Mouse (Mus musculus): ENCODE measurements around the gene Arpin.

Gene Arpin

DNA sequence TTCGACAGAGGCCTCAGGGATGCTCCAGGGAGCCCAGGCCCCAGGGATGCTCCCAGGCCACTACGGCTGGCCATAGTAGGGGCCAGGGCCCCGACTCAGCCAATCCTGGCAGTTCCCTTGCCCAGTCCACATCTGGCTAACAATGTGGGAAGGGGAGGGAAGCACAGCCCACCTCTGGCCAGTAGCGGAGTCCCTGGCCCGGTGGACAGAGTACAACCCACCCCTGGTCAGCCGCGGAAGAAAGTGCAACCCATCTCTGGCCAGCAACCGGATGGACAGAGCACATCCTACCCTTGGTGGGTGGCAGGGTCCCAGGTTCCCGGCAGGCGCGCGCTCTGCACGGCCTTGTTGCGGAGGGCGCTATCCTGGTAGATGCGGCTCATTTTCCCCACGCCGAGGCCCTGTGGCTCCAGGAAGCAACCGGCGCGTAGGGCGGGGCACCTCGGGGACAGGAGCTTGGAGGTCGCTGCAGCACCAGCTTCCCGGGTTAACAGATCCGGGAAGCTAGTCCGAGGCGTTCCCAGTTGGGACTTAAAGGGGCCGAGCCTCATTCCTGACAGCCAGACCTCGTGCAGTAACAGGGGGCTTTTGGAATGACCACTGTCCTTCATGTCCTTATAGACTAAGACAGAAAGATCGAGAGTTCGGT lies at the start of gene Arpin:
Gene Arpin, minus strand, starts transcription at position 498 of the 649 bp plus-strand sequence.
- peak; percentile 81 for DNase-seq (ENCODE audit: low spot score)

- no peak for DNase-seq (ENCODE audit: low spot score)
These were observed 40.2 kb upstream of the Arpin start for GRCm38 (mm10) chr7:79975316-79975715.

GRCm38 (mm10) chr7:79972195-79972594 lies 37.0 kb upstream of the Arpin start:
- no peak for DNase-seq (ENCODE audit: low spot score)

GRCm38 (mm10) chr7:79970336-79970735 lies 35.2 kb upstream of the Arpin start:
- no peak for DNase-seq (ENCODE audit: low spot score)

DNA sequence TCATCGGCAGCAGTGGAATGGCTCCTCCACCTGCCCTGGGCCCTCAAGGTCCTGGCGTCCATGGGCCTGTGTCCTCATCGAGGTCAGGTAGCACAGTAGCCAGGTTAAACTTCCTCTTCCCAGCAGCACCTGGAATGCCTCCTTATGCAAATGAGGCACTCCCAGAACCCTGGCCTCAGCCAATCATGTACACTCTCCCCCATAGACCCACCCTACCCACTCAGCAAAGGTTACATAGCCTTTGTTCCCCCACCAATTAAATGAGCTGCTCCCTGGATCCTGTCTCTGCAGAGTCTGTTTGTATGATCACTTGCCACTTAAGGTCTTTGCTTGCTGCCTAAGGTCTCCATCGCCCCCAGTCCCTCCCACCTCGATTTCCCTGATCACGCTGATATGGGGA lies 33.2 kb upstream of the Arpin start:
- DNase-seq (ENCODE audit: low spot score): no peak

GRCm38 (mm10) chr7:79961600-79961999 lies 26.4 kb upstream of the Arpin start:
- no peak for DNase-seq (ENCODE audit: low spot score)

DNA sequence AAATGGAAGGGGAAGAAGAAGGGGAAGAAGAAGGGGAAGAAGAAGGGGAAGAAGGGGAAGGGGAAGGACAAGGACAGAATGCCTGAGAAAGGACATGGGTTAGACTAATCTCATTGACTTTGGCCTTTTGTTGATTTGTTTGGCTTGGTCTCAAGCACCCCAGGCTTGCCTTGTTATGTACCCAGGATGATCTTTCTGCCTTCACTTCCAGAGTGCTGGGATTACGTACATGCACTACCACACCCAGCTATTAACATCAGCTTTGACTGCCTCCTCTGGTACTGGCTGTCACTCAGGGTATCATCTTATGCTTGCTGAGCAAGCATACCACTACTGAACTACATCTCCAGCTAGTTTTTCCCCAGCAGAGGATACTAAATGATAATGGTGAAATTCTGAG lies 21.0 kb upstream of the Arpin start:
- DNase-seq (ENCODE audit: low spot score): no peak

DNA sequence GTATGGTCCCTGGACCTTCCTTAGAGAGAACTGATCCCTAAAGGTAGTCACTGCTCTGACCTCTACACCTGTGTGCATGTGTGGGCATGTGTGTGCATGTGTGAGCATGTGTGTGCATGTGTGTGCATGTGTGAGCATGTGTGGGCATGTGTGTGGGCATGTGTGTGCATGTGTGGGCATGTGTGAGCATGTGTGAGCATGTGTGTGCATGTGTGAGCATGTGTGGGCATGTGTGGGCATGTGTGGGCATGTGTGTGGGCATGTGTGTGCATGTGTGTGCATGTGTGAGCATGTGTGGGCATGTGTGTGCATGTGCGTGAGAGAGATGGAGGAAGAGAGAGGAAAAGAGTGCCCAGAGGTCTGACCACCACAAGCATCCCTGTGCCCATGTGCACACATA lies 19.7 kb upstream of the Arpin start:
- DNase-seq (ENCODE audit: low spot score): no peak

DNA sequence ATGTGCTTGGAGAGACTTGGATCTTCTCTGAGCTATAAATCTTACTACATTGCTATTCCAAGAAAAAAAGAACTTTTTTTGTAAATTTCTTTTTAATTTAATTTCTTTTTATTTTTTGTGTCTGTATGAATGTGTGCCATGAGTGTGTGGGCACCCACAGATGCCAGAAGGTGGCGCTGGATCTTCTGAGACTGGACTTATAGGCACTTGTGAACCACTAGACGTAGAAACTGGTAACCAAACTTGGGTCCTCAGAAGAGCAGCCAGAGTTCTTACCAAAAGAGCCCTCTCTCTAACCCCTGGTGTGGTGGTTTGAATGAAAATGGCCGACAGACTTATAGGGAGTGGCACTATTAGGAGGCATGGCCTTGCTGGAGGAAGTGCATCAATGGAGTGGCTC lies 15.9 kb upstream of the Arpin start:
- DNase-seq (ENCODE audit: low spot score): no peak

DNA sequence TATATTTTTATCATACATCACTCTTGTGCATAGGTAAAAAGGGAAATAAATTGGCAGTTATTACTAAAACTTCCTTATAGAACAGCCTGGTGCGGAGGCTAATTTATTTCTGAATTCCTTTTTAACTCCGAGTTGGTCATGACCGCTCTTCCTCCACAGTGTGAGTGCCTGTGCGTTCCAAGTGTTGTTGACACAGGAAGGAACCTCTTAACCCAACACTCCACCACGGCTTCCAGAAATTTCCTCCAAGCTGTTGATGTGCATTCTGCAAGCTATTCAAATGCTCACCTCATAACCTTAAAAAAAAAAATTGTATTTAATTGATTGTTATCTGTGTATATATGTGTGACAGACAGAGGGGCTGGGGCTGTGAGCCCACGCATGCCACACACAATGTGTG lies 15.1 kb upstream of the Arpin start:
- DNase-seq (ENCODE audit: low spot score): peak; percentile 47

GRCm38 (mm10) chr7:79935511-79936205 lies 499 bp upstream of the Arpin start:
- peak; percentile 75 for DNase-seq (ENCODE audit: low spot score)

- no peak for DNase-seq (ENCODE audit: low spot score)
These were observed 698 bp downstream of the Arpin start for GRCm38 (mm10) chr7:79934461-79934860.

GRCm38 (mm10) chr7:79928516-79929052 lies 6.6 kb downstream of the Arpin start:
- DNase-seq (ENCODE audit: low spot score): no peak

- DNase-seq (ENCODE audit: low spot score): peak; percentile 87
These were observed 14.7 kb downstream of the Arpin start, which contains the start of gene Ap3s2 for GRCm38 (mm10) chr7:79920344-79920983. TSS of gene Ap3s2 (minus strand) at chr7:79920649.

DNA sequence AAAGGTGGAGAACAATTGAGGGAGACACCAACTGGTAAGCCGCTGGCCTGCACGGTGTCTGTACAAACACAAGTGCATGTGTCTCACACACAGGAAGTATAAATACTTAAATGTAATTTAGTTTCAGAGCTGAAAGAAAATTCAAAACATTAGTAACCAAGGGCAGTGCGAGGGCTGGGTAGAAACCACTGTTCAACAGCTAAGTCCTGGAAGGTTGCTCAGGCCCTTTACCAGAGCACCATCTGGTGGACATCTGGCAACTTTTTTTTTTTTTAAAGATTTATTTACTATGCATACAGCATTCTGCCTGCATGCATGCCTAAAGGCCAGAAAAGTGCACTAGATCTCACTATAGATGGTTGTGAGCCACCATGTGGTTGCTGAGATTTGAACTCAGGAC lies 20.6 kb downstream of the Arpin start:
- peak; percentile 31 for DNase-seq (ENCODE audit: low spot score)

DNA sequence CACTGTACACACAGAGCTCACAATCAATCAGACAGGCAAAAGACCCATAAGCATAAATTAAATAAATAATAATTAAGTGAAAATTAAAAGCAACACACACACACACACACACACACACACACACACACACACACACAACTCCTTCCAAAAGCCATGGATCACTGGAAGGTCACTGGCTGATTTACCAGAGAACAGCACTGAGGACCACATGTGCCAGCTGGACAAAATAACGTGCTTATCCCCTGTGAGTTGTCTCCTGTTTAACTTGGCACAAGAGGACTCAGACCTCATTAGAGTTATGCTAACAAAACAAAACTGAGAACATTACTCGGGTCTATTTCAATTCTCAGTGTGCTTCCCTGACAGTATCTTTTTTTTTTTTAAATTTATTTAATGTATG lies 27.8 kb downstream of the Arpin start:
- no peak for DNase-seq (ENCODE audit: low spot score)

DNA sequence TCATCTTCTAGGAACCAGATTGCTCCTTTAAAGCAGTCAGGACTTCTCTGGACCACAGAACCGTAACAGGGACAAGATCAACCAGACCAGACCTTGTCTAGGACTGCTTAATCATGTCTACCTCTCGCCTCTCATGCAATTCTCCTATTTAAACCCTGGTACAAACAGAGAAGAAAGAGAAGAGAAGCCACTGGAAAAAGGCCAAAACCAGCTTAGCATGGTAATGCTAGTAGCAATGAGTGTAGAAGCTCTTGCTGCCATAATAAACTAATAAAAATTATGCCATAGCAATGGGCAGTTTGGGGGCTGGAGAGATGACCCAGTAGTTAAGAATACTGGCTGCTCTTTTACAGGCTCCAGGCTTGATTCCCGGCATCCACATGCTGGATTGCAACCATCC lies 28.2 kb downstream of the Arpin start:
- DNase-seq (ENCODE audit: low spot score): no peak

DNA sequence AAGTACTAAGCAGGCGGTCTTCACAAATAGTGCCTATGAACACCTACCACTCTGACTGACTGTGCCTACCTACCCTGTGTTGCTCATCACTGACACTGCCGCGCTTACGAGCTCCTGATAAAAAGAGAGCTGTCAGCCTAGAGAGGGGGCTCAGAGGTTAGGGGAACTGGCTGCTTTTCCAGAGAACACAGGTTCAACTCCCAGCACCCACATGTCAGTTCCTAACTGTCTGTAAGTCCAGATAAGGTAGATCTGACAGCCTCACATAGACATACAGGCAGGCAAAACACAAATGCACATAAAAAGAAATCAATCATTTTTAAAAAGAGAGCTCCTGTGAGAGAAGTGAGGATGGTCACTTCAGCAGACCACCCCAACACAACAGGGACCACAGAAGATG lies 30.0 kb downstream of the Arpin start:
- DNase-seq (ENCODE audit: low spot score): no peak

GRCm38 (mm10) chr7:79903160-79903792 lies 31.9 kb downstream of the Arpin start:
- DNase-seq (ENCODE audit: low spot score): no peak

DNA sequence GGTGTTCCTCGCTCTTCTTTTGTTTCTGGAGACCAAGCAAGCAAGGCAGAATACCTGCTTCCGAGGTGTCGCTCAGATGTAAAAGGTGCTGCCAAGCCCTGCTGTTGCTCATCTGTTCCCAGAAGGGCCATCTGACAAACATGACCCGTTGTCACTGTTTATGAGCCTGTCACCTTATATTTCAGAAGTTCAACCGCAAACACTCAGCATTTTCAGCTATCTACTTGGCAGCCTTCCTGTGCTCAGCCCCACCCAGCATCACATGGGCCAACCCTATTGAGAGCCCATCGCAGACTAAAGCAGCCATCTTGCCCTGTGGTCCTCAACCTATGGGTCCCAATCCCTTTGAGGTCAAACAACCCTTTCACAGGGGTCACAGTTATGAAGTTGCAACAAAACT lies 34.4 kb downstream of the Arpin start:
- DNase-seq (ENCODE audit: low spot score): no peak

- no peak for DNase-seq (ENCODE audit: low spot score)
These were observed 39.9 kb downstream of the Arpin start for GRCm38 (mm10) chr7:79895225-79895624.

GRCm38 (mm10) chr7:79894790-79895189 lies 40.4 kb downstream of the Arpin start:
- DNase-seq (ENCODE audit: low spot score): no peak

All from lung, postnatal 25 days (tissue).